Mouse (Mus musculus) layer of hippocampus, postnatal 25 days (tissue): ENCODE measurements around the gene Tex21. TPM values are rescaled to one million over a fixed set of nuclear protein-coding genes. Genes with fewer than 3 reads are reported as not detected.

Experiments used
- DNase-seq, 2 experiments: peaks; one replicate each; pipeline ENCODE4 v3.0.0; 2022; ENCODE audit warnings: mixed read lengths in 2 of 2, low spot score in 1 of 2; ENCODE audit errors: extremely low spot score in 1 of 2
- total RNA-seq, 2 experiments: library from RNA; stranded (reverse); gene quantifications; 2 replicates each; pipeline ENCODE4 v1.2.3; 2021

Gene Tex21
- total RNA-seq, result not detected

DNA sequence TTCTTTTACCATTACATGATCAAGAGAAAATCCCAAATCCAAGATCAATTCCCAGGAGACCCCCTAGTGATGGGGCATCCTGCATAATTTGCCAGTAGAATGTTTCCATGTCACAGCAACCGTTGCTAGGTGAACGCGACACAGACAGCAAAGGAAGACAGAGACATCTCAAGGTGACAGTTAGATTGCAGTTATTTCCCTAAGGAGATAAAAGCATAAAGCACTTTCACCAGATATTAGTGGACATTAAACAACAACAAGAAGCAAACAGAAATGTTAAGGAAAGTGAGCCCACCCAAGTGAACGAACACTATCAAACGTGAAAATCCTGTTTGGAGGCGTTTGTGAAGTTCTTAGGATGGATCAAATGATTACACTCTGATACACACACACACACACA is at the start of gene Tex21:
Gene Tex21, minus strand, starts transcription at position 101 of the 400 bp plus-strand sequence.
- DNase-seq, result no peak

DNA sequence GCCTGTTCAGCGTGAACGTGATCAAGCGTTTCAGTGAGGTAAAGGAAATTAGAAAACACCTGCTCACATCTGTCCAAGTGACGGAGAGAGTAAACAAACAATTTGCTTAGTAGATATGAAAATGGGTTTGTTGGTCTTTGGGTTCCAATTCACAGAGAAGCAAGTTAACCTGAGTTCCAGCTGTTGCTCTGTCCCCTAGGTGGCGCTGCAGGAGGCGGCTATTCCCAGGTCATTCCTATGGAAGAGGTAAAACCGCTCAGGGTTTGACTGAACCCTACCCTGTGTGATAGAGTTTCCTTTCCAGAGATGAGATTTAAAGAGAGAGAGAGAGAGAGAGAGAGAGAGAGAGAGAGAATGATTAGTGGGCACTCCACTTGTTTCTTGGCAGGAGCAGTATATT is 46.6 kb upstream of the Tex21 start:
- DNase-seq, result peak; percentile 42 to 80

DNA sequence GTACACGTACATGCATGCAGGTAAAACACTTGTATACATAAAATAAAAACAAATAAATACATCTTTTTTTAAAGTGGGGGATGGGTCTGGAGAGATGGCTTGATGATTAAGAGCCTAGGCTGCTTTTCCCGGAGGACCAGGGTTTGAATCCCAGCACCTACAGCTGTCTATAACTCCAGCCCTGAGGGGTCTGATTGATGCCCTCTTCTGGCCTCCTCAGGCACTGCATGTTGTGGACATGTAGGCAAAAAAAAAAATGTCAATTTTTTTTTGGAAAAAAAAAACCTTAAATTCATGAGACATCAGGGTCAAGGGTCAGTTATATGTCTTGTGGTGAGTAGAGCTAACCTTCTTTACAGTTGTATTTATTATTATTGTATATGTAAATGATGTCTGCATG is 43.7 kb upstream of the Tex21 start:
- DNase-seq, result no peak

DNA sequence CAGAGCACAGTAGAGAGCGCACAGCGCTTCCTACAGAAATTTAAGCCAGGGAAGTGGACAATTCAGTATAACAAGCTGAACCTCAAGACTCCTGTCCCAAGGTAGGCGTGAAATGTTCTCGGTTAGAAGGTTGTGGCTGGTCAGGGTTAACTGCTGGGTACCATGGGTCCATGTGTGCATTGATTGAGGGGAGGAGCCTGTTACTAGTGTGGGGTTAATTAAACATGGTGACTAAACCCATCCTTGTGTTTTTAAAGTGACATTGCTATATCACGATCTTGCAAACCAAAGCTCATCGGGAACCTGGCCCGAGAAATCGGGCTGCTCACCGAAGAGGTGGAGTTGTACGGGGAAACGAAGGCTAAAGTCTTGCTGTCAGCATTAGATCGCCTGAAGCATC is 42.9 kb upstream of the Tex21 start:
- no peak for DNase-seq

DNA sequence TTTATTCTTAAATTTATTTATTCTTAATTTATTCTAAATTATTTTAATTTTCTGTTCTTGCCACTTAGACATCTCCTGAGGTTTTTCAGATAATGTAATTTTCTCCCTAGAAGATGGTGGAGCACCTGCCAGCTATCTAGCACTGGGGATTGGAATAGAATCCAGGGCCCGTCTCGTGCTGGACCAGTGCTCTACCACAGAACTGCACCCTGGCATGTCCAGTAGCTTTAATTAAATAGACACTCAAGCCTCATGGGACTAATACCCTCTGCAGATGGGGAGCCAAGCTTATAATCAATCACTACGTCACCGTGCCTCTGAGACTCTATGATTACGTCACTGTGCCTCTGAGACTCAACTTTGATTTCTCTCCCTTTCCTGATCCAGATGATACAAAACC is 41.9 kb upstream of the Tex21 start:
- no peak for DNase-seq

- no peak for DNase-seq
These were observed 41.4 kb upstream of the Tex21 start for GRCm38 (mm10) chr12:76287986-76288385.

DNA sequence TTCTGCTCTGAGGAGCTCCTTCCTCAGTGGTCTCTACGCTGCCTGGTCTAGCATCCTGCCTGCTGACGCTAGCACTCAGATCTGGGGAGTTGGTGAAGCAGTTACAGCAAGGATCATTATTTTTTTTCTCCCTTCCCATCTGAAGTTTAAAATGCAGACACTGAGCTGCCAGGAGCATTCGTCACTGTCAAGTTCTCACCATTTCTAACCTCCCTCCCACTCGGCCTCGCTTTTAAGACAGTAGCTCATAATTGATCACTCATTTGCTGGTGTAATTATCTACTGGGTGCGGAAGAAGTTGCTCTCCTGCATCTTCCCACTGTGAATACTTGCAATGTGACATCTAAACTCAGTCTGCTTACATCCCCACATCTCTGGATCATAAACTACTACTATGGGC is 38.9 kb upstream of the Tex21 start:
- no peak for DNase-seq

DNA sequence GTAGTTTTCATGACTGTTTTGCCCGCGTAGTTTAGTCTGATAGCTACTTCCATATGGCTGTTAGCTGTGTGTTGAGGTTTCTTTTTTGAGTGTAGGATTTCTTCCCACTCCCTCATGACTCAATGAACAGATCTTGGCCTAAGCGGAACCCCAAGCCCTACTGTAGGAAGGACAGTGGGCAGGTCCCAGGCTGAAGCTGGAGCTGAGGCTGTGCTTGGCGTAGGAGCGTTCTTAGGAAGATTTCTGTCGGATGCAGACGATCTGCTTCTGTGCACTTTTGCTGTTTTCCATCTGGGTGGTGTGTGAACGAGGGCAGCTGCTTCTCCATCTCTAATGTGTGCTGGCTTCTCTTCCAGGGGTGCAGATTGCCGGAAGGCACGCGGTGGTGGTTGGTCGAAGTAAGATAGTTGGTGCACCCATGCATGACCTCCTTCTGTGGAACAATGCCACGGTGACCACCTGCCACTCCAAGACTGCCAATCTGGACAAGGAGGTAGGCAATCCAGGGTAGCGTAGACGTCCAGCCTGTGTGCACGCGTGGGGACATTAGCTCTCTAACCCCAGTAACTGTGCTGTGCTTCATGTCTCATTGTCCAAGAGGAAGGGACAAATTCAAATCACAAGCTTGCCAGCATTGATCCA is 36.1 kb upstream of the Tex21 start:
- no peak for DNase-seq

GRCm38 (mm10) chr12:76282132-76282531 is 35.6 kb upstream of the Tex21 start:
- DNase-seq, result no peak

DNA sequence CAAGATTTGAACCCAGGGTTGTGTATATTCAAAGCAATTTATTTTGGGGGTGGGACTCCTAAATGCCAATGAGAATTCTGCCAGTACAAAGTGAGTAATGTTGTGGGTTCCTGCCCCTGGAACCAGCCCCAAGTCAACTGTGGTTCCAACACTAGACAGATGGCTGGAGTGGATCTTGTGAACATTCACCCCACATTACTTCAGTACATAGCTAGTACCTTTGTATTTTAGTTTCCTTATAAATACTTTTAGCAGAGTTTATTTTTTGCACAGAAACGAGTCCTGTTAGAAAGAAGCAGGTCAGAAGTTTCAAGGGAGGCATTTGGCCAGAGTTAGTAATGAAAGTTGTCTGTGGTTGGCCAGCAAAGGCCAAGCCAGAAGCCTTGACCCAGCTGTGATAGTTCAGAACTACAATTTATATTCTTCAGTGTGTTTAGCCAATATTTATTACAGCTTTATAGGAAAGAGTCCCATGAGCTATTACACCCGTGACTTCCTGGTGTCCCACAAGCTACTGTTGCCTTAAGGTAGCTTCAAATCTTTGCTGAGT is 34.6 kb upstream of the Tex21 start:
- DNase-seq, result no peak

GRCm38 (mm10) chr12:76280556-76280955 is 34.0 kb upstream of the Tex21 start:
- no peak for DNase-seq

GRCm38 (mm10) chr12:76278209-76278608 is 31.7 kb upstream of the Tex21 start:
- no peak for DNase-seq

DNA sequence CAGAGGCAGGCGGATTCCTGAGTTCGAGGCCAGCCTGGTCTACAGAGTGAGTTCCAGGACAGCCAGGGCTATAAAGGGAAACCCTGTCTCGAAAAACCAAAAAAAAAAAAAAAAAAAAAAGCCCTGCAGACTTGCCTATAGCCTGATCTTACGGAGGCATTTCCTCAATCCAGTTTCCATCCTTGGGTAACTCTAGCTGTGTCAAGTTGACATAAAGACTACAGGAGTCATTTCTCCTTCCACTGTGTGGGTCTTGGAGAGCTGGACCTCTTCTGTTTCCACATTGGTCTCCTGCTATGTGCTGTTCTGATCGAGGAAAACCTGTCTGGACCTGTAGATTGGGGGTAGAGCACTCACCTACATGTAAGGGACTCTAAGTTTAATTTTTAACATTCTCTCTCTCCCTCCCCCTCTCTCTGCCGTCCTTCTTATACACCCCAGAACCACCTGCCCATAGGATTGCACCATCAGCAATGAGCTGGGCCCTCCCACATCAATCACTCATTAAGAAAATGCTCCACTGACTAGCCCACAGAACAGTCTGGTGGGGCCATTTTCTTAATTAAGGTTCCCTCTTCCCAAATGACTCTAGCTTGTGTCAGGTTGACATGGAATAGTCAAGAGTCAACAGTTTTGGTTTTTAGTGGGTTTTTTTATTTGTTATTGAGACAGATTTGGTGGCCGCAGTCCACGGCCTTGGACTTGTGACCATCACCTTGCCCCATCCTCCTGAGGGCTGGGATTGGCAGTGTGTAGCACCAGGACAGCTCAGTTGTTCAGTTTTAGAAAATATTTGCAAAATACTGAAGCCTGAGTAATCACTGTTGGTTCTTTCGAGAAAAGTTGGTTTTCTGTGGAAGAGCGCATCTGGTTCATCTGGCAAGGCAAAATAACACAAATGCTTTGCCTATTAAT is 26.3 kb upstream of the Tex21 start:
- DNase-seq, result no peak

- no peak for DNase-seq
These were observed 25.0 kb upstream of the Tex21 start for GRCm38 (mm10) chr12:76271516-76271915.

DNA sequence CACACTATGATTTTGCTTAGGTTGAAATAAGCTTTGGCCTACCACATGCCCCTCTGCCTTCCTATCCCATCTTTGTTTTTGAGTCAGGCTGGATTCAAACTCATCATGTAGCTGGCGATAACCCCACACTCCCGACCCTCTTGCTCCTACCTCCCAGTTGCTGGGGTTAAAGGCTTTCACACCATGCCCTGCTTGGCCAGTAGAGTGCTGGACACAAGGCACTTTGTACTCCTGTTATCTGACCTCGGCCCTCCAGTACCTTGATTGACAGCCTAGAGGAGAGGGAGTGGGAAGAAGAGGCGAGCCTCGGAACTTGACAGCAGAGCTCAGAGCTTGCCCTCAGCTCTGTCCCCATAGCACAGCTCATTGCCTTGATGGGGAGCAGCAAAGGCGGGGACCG is 22.6 kb upstream of the Tex21 start:
- no peak for DNase-seq

DNA sequence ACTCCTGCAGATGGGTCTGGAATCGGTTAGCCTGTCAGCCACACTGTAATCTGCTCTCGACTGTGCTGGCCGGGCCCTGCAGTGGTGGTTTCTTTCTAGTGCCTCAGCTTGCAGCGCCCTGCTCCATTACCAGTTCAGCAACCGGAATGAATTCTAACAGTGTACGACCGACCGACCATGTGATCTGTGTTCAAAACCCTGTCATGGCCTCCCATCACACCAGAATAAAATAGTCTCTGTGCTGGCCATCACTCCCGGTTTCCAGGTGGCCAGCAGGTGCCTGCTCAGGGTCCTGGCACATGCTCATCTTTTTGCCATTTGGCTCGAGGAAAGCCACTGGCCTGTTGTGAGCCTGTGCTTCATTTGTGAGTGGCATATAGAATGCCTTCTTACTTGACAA is 22.1 kb upstream of the Tex21 start:
- no peak for DNase-seq

- no peak for DNase-seq
These were observed 20.3 kb upstream of the Tex21 start for GRCm38 (mm10) chr12:76266875-76267274.

- no peak for DNase-seq
These were observed 18.5 kb upstream of the Tex21 start for GRCm38 (mm10) chr12:76265001-76265400.

DNA sequence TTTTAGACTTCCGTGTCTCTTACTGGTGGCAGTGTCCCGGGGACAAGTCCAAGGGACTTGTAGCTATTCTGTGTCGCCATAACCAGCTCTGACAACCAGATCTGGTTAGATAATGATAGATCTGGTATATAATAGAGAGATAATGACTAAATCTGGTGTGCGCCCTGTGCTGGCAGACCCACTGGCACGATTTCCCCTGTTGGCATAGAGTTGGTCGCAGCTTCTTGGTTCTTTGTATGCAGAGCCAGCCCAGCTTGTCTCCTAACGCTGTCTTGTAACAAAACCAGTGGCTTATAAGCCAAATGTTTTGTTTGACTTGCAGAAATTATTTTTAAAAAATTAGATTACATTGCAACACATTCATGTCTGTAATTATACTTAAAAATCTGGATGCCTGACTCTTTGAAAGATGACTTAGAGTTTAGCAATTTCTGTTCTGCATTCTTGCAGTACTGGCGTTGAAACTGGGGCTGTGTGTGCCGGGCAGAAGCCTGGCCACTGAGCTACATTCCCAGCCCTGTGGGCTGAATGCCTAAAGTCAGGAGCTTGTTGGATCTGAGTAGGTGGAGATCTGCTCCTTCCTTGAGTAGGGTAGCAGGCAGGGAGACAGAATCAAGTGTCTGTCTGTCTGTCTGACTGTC is 17.9 kb upstream of the Tex21 start:
- peak; percentile 27 to 57 for DNase-seq

DNA sequence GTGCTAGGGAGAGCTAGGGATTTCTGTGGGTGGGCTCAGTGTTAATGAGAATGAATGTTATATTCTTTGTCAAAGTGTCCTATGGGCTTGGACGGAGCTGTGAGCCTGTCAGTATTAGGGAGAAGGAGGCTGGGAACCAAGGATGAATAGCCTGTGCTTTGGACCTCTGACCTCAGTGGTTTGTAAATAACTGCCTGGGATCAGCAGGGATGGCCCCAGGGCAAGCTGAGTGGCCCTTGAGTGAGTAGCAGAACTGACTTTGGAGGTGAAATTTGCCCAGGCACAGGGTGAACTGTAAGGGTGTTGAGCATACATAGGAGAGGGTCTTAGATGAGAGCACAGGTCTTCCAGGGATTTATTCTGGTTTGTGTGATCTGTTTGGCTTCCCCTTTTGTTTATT is 17.3 kb upstream of the Tex21 start:
- no peak for DNase-seq

DNA sequence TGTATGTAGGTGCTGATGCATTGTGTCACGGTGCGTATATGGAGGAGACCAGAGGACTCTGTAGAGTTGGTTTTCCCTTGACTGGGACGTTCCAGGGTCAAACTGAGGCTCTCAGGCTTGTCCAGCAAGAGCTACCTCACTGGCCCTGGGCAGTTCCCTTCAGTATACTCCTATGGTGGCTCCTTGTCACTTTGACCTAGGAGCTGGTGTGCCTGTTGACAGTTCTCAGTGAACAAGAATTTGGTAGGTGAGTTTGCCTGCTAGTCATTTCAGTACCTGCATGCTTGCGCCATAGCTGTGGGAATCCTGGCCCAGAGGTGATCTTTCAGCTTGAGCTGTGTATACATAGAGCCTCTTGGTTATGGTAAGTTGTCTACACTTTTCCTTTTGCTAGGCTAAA is 16.4 kb upstream of the Tex21 start:
- DNase-seq, result no peak
